Mouse (Mus musculus): Measurements from ENCODE around the gene Tnfsf15.

Gene Tnfsf15

DNA sequence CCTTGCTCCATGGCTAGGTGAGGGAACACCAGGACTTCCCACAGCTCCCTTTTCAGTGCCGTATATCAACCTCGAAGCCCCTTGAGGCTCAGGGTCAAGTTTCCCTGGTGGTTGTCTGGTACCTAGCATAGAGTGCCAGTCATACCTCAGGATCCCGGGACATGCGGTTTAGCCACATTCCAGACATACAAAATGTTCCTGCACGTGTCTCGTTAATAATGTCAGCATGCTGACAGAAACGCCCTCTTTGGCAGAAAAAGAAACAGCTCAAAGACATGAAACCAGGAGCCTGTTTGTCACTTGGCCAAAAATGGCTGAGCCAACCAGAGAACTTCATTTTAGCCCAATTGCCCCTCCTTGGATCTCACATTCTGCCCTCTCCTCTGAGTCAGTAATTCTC, 2.8 kb downstream of the Tnfsf15 start:
- no peak for DNase-seq (ENCODE audit: low spot score)

DNA sequence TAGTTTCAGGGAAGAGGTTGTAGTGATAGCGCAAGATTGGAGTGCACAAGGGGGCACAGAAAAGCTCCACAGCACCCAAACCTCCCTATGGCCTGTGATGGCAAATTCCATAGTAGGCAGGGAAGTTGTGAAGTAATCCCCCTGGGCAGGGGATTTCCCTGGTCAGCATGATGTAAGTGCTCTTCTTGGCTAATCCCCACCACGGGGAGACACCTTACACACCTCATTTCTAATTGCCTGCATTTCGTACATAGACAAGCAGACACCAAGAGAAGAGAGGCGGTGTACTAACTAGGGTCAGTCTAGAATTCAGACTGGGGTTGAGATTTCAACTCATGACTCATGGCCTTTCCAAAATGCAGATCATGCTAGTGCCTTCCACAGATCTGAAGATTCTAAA, 4.2 kb downstream of the Tnfsf15 start:
- no peak for DNase-seq (ENCODE audit: low spot score)

DNA sequence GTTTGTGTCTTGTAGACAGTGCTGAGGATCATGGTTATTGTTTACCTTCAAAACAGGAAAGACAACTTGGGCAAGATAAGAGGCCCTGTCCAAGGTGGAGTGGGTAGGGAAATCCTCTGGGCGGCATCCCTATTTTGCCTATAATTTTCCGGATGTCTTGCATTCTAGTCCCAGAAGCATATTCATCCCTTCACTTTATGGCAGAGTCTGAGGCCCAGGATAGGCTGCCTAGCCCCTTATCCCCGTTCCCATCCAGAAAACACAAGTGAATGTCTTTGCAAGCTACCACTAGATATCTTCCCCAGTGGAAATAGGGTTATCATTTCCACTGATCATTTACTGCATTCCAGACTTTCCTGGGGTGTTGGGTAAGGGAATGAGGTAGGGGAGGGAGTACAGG, 4.9 kb downstream of the Tnfsf15 start:
- DNase-seq (ENCODE audit: low spot score) = no peak

DNA sequence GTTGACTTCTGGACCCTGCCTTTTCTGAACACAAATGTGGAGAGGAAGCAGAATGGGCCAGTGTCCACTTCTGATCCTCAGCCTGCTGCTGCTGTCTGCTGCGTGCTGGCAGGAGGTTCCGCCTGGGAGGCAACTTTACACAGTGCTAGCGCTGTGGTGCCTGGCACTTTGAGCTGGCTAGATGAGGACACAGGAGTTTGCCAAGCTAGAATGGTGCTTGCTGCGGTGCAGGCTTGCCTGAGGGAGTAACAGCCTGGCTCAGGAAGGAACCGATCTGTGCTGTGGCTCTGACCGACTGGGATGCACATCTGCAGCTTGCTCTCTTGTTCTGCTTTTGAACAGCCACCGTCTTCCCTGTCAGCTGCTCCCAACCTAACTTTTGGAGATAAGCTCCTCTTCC, 5.4 kb downstream of the Tnfsf15 start:
- DNase-seq (ENCODE audit: low spot score) = no peak

DNA sequence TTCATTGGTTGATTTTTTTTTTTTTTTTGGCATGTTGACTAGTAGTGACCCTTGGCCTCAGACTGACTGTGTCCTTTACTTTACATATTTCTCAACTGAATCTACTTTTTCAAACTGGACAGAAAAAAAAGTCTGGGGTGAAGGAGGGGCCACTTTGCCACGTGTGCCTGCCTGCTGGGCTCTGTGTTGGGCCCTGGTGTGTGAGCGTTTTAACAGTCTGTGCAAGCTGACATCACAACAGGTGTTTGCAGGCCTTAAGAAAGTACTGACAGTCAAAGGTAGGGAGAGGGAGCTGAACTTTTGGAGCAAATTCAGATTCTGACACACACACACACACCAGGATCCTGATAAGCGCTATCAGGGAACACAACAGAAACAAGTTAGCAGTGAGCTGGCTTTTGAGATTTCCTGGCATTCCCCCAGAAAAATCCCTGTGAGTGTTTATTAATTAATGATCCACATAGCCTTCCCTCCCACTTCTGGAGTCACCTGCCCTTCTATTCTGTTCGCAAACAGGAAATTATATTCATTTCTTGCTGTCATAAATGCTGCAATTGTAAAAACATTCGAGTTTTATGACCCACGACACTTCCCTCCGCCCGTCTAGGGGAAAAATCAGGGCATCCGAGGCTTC, 6.4 kb downstream of the Tnfsf15 start:
- DNase-seq (ENCODE audit: low spot score) = no peak

DNA sequence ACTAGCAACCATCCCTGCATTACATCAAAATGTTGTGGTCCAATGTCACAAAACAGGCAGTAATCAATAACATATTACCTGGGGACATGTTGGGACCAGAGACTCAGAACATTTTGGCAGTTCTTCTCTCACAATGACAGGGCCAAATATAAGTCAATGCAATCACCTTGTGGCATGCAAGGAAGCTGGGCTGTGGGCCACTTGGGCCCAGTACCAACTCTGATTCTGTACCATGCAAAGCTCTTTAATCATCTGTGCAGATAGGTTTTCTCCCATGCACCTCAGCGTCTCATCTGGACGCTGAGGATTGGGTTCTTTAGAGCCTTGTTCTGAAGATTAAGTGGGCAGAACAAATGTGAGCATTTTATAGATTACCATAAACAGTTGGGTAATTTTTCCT, 13.6 kb downstream of the Tnfsf15 start:
- no peak for DNase-seq (ENCODE audit: low spot score)

DNA sequence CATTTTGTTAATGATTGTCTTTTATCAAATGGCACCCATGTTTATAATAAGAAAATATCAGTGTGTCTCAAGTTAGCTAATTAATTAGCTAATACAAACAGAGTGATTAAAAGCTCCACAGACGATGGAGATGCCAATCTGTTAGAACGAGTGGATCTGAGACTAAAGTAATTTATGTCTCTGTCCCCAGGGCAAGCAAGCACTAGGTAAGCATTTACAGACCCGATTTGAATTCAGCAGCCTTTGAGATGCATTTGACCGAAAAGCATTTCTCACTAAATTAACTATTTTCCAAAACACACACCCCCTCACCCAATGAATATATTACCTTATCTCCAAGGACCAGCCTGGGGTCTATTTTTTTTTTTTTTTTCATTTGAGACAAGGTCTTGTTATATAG, 18.2 kb downstream of the Tnfsf15 start:
- DNase-seq (ENCODE audit: low spot score) = no peak

DNA sequence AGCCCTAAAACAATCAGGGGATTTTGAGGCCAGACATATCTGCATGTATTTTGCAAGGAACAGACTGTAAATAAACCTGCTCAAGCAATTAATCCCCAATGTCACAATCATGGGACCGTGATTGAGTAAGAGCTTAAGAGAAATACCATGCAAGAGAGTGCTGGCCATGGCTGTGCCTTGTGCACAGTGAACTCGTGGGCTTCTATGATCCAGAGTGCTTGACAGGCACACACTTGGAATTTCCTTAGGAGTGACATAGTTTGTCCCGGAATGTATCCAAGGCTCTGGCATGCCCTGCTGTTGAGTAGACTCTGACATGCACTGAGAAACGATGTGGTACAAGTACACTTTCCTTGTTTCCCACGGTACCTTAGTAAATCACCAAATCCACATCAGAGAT, 18.9 kb downstream of the Tnfsf15 start:
- no peak for DNase-seq (ENCODE audit: low spot score)

DNA sequence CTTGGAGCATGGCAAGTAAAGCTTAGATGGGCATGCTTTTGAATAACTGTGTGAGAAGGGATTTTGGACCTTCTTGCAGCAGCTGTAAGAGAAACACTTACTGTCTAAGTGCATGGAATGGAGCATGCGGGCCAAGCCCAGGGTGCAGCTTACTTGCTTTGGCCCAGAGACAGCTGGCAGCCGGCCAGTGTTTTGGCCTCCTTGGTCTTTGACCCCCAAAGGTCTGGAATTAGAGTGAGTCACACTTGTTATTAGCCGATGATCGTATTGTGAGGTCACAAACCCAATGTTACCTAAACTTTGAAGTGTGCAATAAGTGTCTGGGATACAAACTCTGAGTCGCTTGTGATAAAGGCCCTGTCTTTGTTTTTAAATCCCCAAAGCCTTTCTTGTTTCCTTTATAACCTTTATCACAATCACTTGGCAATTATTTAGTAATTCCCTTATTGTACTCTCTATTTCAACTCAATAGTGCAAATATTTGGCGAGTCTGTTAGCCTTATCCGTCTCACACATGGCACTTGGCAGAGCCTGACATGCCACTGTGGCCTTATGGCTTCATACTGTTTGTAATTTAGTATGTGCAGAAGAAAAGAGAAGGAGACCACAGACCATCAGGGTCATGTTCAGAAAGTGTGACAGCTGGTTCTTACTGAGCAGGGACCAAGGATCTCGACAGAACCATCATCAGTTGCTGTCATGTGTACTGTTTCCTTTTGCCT, 26.8 kb downstream of the Tnfsf15 start:
- DNase-seq (ENCODE audit: low spot score) = no peak

DNA sequence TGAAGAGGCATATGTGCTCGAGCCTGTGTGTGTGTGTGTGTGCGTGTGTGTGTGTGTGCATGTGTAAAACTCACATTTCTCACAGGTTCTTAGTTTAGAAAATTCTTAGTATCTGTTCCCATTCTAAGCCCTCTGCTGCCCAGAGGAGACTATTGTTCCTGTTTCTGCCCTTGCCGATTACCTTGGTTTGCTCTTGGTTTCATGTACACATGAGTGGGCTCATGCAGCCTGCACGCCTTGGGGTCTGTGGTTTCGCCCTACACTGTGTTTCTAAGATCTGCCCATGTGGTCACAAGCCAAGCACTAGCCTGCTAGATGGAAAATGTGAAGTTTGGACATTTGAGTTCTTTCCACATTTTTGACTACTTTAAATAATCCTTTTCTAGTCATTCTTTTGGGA, 33.0 kb downstream of the Tnfsf15 start:
- no peak for DNase-seq (ENCODE audit: low spot score)

DNA sequence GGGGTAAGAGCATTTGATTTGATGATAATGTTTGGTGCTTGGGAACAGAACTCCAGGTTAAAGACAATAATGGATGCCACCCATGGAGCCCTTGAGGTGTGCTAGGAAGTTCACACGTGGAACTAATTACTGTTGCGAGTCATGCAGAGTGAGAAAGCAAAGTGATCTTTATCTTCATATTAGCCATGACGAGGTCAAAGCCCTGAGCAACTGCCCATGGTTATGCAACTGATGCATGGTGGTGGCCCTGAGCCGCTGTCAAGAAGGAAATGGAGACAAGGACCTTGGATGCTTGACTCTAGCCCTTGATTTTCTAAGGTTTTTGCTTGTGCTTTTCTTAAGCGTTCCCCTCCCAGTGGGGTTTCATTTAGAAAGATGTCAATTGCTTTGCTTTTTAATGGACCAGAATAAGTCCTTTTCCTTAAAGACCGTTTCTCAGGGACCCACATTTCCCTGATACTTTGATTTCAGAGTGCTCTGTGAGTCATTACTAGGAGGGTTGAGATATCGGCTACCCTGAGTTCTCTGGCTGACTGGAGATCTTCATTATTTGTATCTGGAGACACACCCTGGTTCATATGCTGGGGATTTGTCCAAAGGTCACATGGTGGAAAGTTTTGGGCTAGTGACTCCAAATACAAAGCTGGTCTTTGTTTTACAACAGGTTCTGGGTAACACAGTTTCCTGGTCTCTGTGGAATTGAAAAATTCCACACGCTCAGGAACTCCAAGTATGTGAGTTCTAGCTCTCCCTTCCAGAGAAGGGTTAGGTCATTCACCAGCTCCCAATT, 34.3 kb downstream of the Tnfsf15 start:
- no peak for DNase-seq (ENCODE audit: low spot score)

DNA sequence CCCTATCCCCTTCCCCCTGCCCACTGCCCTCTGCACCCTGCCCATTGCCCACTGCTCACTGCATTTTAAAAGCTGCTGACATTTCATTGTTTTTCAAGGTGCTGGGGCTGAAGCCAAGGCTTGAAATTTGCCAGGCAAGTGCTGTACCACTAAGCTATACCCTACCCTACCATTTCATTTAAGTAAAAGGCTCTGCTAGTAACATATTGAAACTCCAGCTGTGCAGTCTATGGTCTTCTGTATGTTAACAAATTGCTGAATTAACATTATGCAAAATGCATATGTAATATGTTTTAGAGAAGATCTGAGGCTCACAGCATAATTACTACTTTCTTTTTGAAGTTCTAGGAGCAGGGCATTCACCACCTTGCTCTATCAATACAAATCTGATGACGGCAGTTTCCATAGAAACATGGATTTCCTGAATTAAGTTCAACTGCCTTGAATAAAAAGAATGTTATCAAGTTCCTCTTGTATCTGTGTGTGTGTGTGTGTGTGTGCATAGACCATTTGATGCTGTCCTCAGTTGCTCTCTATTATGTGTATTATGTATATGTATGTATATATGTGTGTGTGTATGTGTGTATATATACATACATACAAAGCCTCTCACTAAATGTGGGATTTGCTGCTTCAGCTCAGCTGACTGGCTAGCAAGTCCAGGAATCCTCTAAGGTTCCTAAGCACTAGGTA, 38.5 kb downstream of the Tnfsf15 start:
- DNase-seq (ENCODE audit: low spot score) = no peak

DNA sequence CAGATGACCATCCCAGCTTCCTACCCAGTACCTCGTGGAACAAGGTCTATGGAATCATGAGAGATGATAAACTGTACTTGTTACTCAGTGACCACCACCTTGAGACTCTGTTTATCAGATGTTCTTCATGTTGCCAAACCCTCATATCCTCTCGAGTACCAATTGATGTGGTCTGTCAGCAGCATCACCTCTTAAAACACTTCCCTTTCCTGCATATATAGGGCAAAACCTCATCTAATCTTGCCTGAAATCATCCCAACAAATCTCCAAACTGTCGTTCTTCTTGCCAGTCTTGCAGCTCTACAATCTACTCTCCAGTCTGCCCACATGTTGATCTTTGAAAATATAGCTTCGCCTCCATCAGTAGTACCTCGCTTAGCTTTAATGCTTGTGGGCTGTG, 40.7 kb downstream of the Tnfsf15 start:
- DNase-seq (ENCODE audit: low spot score) = no peak

DNA sequence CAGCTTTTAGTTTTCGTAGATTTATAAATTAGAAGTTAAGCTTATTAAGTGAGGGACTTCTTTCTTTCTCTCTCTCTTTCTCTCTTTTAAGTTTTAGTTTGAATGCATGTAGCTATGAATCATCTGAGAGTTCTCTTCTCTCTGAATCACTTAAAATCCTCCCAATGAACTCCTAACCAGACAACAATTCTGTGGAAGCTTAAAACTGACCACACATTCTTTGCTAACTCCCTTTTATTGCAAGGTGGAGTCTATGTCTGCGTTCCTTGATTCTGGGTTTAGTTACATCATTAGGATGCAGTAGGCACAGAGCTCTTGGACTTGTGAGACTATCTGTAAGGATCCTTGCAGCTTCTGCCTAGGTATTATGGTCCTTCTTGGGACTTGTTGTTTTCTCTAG, 41.2 kb downstream of the Tnfsf15 start:
- DNase-seq (ENCODE audit: low spot score) = no peak

DNA sequence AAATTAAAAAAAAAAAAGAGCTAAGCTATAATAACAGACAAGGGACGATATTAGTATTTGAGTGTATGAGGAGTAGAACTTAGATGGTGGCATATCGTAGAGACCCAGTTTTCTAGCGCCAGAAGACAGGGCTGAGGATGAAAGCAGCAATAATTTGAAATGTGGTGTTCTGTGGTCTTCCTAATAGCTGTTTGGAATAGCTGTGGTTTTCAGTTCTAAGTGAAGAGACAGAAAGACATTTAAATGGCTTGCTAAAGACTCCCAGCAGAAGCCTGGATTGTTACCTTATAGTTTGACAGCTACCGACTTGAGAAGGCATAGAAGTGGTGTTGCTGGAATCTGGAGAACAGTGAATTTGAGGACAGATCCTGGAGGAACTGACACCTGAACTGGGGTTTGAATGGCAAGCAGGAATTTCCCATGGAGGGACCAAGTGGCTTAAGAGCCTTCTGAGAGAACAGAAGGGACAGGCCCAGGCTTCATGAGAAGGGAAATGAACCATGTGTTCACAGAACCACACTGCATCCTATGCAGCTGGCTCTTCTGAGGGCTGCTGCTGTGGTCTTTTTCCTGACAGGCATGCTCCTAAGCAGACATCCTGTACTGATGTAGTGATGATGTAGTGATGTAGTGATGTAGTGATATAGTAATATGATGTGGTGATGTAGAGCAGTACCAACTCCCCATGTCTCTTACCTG, 42.8 kb downstream of the Tnfsf15 start:
- DNase-seq (ENCODE audit: low spot score) = no peak

DNA sequence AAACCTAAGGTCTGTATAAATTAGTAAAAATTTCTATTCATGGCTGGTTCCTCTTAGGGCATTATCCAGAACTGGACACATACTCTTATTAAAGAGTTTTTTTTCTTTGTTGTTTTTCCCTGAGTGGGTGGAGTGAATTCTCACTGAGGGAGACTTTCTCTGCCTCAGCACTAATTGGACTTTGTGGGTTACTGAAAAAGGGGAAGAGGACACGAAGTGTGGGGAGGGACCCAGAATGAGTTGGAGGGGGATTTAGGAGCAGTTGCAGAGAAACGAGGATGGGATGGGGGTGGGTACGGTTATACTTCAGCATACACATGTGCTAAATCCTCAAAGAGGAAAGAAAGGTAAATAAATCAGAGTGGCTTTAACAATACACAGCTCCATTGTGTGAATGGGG, 45.2 kb downstream of the Tnfsf15 start:
- DNase-seq (ENCODE audit: low spot score) = no peak

DNA sequence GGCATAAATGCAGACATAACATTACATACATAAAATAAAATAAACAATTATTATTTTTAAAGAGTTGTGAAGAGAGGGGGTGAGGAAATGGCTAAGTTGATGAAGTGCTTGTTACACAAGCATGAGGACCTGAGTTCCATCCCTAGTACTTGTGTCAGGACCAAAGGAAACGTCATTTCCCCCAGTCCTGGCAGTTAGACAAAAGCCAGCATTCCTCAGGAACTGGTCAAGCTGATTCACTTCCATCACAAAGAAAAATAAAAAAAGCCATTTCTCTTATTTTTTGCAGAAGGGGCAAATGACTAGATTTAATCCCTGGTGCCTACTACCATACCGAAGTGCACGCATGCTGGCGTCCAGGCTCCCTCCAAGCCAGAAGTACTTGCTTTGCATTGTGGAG, 48.0 kb downstream of the Tnfsf15 start:
- no peak for DNase-seq (ENCODE audit: low spot score)

DNA sequence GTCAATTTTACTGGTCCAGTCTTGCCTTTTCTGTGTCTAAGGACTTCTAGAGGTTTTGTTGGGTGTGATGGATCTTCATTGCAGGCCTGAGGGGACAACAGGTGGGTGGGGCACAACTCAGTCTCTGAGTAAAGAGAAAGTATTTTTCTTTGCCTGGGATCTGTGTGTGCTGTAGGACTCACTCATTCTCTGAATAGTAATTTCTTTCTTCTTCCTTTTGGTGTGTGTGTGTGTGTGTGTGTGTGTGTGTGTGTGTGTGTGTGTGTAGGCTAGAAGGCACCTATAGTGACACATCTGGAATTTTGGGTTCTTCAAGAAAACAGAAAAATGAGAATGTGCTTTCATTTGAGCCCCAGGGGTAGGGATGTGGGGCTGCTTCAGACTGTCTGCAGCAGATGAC, 52.6 kb downstream of the Tnfsf15 start:
- DNase-seq (ENCODE audit: low spot score) = no peak

DNA sequence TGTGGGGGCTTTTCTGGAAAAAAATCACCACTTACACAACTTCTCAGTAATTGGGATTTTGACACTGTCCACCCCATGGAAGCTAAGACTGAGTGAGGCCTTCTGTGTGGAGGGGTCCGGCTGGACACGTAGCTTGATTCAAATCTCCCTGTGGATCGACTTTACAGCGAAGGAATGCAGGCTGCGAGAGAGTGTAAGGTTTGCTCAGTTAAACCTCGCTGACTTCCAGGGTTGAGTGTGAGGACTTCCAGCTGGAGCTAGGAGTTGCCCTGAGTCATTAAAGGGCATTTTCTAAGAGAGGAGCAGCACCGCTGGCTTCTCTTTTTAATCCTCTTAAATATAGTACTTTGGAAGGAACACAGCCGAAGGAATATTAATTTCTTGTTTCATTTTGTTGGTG, 57.5 kb downstream of the Tnfsf15 start:
- DNase-seq (ENCODE audit: low spot score) = no peak

DNA sequence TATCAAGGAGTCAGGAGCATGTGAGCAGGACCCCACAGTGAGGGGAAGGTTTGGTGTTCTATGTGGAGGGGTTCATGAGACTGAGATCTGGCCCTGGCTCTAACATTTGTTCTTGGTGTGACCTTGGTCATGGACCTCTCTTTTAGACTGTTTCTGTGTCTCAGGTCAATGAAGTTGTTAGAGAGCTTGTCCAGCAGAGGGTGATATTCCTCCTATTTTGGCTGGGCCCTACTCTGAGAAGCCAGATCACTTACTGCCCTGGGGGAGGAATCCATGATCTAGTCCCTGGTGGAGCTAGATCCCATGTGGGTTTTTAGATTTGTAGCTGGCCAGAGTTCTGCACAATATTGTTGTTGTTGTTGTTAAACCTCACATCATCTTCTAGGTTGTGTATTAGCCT, 58.8 kb downstream of the Tnfsf15 start:
- DNase-seq (ENCODE audit: low spot score) = no peak

DNA sequence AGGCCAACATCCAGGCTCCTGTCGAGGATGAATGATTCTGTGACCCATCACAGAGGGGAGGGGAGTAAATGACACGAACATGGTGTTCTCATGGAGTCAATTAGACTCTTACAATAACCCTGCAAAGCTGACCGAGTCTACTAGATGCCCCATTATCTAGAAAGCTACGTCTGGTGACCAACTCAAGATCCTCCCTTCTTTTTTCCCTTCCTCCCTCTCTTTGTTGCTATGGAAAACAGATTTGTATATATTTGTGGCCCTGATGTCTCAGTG, 59.7 kb downstream of the Tnfsf15 start:
- no peak for DNase-seq (ENCODE audit: low spot score)
